Mouse (Mus musculus) C2C12 (cell line): ENCODE measurements around the gene Hdac8. TPM values are rescaled to one million over a fixed set of nuclear protein-coding genes. Genes with fewer than 3 reads are reported as not detected.

Source experiments
- H3K27me3 ChIP-seq: one replicate; pipeline ENCODE4 v1.6.1; 2011; ENCODE audit not compliant: control insufficient read depth, insufficient read depth, insufficient read length
- H3K36me3 ChIP-seq: one replicate; pipeline ENCODE4 v1.6.1; 2011; ENCODE audit not compliant: control insufficient read depth, insufficient read depth
- H3K4me3 ChIP-seq: one replicate; pipeline ENCODE4 v1.5.1; 2011; ENCODE audit warnings: mild to moderate bottlenecking, control low read depth; ENCODE audit not compliant: poor library complexity, insufficient read depth, severe bottlenecking
- H3K79me2 ChIP-seq: one replicate; pipeline ENCODE4 v1.6.1; 2011; ENCODE audit not compliant: control insufficient read depth, insufficient read depth
- H3K79me3 ChIP-seq: one replicate; pipeline ENCODE4 v1.6.1; 2011; ENCODE audit warnings: low read depth, control low read depth
- H3ac ChIP-seq: one replicate; pipeline ENCODE3; 2011; ENCODE audit warnings: low read depth; ENCODE audit not compliant: control insufficient read depth, insufficient read length
- CEBPB ChIP-seq: IDR thresholded peaks from one replicate; pipeline ENCODE4 v1.6.1; 2011; ENCODE audit warnings: low read depth, mild to moderate bottlenecking, control low read depth, moderate library complexity
- CTCF ChIP-seq: IDR thresholded peaks from one replicate; pipeline ENCODE4 v1.5.1; 2011; ENCODE audit not compliant: control insufficient read depth, insufficient read depth, insufficient read length
- FOSL1 ChIP-seq: IDR thresholded peaks from one replicate; pipeline ENCODE4 v1.8.0; 2011; ENCODE audit warnings: mild to moderate bottlenecking, low read length; ENCODE audit not compliant: poor library complexity, insufficient read depth, severe bottlenecking
- MAX ChIP-seq: IDR thresholded peaks from one replicate; pipeline ENCODE4 v1.6.1; 2011; ENCODE audit warnings: mild to moderate bottlenecking, control low read depth
- MYOD1 ChIP-seq: IDR thresholded peaks from one replicate; pipeline ENCODE4 v1.6.1; 2011; ENCODE audit warnings: low read depth; ENCODE audit not compliant: control insufficient read depth, insufficient read length
- MYOG ChIP-seq: IDR thresholded peaks from one replicate; pipeline ENCODE4 v1.6.1; 2011; ENCODE audit not compliant: control insufficient read depth, insufficient read length; ENCODE audit errors: extremely low read depth
- USF1 ChIP-seq: IDR thresholded peaks from one replicate; pipeline ENCODE4 v1.6.1; 2011; ENCODE audit warnings: low read depth, mild to moderate bottlenecking, control low read depth, moderate library complexity
- polyA plus RNA-seq: library from polyadenylated mRNA; unstranded; fragments of >200 nt; fragmentation: generic; extraction: Trizol; gene quantifications from one replicate; pipeline ENCODE4 v1.2.1, GENCODE M21; 2012; ENCODE audit warnings: missing spikeins

The Hdac8 gene
- polyA plus RNA-seq, 1 experiment, result 4.3 TPM

DNA sequence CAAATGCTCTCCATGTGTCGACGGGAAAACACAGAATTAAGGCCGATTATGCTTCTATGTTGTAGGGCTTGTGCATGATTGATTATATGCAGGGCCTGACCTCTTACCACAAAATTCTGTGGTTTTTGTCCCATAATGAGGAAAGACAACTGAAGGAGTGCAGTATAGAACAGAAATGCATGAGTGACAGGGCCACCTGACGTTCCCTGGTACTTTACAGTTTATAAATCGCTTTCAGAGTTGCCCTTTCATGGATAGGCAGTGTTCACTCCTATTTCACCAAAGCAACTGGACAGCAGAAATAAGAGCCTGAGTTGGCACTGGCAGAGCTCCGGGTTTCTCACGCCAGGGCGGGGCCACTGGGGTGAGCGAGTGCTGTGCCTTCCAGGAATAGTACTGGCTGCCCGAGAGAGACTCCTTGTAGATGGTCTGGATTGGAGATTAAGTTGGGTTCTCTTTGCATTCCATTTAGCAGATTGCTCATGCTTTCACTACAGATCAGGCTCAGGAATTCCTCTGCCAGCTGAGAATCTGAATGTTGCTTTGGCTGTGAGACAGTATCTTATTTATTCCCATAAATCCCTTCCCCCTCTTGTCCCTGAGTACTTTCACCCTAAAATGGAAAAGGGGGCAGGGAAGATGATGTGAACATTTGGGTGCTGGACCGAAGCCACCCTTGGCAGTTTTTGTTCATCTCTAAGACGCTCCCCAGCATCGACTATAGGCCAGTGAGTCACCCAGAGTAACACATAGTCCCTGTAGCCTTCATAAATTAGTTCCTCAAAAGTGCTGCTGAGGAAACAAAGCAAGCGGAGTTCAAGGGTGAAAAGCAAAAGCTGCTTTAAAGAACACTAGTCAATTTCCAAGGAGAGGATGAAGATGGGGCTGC, 155.1 kb downstream of the Hdac8 start:
- no peaks in the 10 kb centered on the region for H3K79me3 ChIP-seq
- H3ac ChIP-seq, result no peak overlapping the region
- H3K79me2 ChIP-seq, result no peaks in the 10 kb centered on the region
- H3K4me3 ChIP-seq, result no peak overlapping the region
- H3K36me3 ChIP-seq, result no peaks in the 10 kb centered on the region
- no peaks in the 10 kb centered on the region for H3K27me3 ChIP-seq
- TF ChIP-seq MAX, result no peak
- TF ChIP-seq FOSL1, result no peak
- no peak for TF ChIP-seq USF1
- TF ChIP-seq MYOG, result no peak
- peak; percentile 95 for TF ChIP-seq MYOD1
- no peak for TF ChIP-seq CTCF
- TF ChIP-seq CEBPB, result no peak

DNA sequence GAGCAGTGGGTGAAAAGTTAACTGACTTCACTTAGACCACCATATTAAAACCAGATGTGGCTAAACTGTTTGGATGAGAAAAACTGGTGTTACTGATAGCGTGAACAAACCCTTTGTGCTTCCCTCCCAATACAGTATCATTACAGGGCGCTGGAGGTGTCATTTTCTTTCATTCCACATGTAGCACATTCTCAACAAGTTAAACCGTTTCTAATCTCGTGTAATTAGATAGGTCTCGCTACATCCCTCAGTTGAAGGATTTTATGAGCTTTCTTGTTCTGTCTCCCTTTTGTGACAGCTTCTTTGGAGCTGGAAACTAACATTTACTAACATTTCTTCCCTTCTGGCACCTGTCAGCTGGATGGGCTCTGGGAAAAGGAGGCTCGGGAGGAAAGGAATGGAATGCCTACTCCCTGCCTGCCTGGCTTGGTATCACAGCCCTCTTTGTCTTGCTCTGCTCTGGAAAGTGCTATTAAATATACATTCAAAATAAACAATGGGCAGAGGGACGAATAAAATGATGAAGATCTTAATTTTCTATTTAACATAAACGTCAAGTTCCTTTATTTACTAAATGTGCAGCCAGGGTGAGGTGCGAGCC, 156.2 kb downstream of the Hdac8 start:
- H3K79me2 ChIP-seq, result no peaks in the 10 kb centered on the region
- no peak overlapping the region for H3K4me3 ChIP-seq
- no peaks in the 10 kb centered on the region for H3K27me3 ChIP-seq
- no peak overlapping the region for H3ac ChIP-seq
- TF ChIP-seq MAX (no peak), FOSL1 (no peak), CEBPB (no peak), MYOD1 (no peak), MYOG (no peak)
- H3K36me3 ChIP-seq, result no peaks in the 10 kb centered on the region
- H3K79me3 ChIP-seq, result no peaks in the 10 kb centered on the region

DNA sequence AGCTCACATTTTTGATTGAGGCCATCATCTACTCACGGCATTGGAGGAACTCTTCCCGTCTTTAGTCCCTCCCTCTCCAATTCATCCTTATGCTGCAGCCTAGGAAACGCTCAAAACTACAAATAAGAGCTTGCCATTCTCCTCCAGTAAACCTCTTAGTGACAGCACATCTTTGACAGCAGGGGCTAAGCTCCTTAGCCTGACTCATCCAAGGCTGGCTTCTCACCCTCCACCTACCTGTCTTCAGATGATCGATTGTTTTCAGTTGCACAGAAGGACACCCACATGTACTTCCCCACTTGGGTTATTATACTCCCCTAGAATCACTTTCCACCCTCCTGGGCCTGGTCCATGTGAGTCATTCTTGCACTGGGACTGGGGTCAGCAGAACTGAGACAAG, 163.5 kb downstream of the Hdac8 start:
- no peaks in the 10 kb centered on the region for H3K79me3 ChIP-seq
- H3ac ChIP-seq, result no peak overlapping the region
- no peak overlapping the region for H3K4me3 ChIP-seq
- H3K79me2 ChIP-seq, result no peaks in the 10 kb centered on the region
- TF ChIP-seq FOSL1 (no peak), MAX (no peak), USF1 (no peak), CEBPB (no peak)
- H3K27me3 ChIP-seq, result no peaks in the 10 kb centered on the region
- no peaks in the 10 kb centered on the region for H3K36me3 ChIP-seq

DNA sequence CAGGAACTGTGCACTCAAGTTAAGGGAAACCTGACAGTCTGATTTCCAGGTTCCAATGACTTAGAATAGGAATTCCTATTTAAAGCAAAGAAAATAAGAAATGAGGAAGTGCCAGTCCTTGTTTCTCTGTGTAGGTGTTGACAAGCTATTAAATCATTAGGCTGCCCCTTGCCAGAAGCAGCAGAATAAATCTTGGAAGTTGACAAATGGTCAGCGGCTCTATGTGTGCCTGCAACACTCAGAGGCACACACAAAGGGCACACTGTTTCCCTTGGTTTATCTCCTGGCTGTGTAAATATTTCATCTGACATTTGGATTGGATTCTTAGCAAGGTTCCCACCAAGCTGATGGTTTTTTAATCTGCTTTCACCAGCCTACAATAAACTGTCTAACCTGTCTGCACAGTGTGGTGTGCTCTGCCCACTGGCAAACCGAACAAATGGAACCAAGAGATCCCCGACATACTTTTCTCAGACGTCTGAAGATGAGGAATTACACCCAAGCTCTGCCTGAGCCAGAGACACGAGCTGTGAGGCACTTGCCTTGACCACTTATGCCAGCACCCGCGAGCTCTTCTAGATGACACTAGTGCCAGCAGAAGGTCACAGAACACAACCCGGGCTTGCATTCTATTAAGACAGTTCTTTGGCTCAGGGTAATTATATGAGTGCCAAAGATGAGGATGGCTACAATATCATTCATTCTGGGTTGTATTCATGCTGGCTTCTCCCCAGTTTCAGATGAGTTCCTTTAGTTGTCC, 165.6 kb downstream of the Hdac8 start:
- no peak overlapping the region for H3K4me3 ChIP-seq
- H3ac ChIP-seq, result no peak overlapping the region
- H3K27me3 ChIP-seq, result no peaks in the 10 kb centered on the region
- TF ChIP-seq MYOD1 (no peak), MYOG (no peak), CTCF (no peak), CEBPB (no peak), USF1 (no peak), MAX (no peak), FOSL1 (no peak)
- no peaks in the 10 kb centered on the region for H3K36me3 ChIP-seq
- no peaks in the 10 kb centered on the region for H3K79me2 ChIP-seq
- H3K79me3 ChIP-seq, result no peaks in the 10 kb centered on the region

DNA sequence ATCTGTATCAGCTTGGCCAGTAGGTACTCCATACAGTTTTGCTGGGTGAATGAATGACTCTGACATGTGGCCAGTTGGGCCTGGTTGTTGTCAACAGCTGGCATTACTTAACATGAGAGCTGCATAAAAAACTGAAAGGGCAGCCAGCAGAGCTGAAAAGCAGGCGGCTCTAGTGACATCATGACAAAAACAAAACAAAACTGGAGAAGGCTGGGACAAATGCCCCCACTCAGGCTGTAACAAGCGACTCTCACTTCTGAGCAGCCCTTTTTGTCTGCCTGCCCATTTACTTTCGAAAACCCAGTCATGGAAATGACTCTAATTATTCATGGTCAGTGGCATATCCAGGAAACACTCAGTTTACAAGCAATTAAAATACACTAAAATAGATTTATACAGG, 185.5 kb downstream of the Hdac8 start:
- Histone ChIP-seq H3ac (no peak overlapping the region), H3K4me3 (no peak overlapping the region), H3K36me3 (no peaks in the 10 kb centered on the region), H3K79me2 (no peaks in the 10 kb centered on the region), H3K79me3 (no peaks in the 10 kb centered on the region), H3K27me3 (no peaks in the 10 kb centered on the region)
- TF ChIP-seq CEBPB, result no peak
- no peak for TF ChIP-seq FOSL1
- no peak for TF ChIP-seq USF1
- peak; percentile 28 for TF ChIP-seq MYOD1
- TF ChIP-seq MAX, result no peak
- TF ChIP-seq CTCF, result no peak
